11 mouse cellular contexts compared by ENCODE assay signal in genomic region chr9:34958183-34958830, GRCm38 (mm10).
DNase-seq lines count a peak whose midpoint lies in the region.
"Had no signal": no experiment of that assay in that cellular context is flagged by ENCODE, and none has a peak within 500 bp of the region (broad histone marks: within the 10 kb centered on the region; RNA-seq: fewer than 3 reads in every experiment).

No protein-coding gene starts in this region.

- H3K4me1 ChIP-seq in limb, embryonic 10.5 days = 0 out of 2 replicates have a peak, but pooled peaks cover 9% of the 10 kb centered on the region
- H3K4me1 ChIP-seq: megakaryocyte, embryonic 14.5 days had no signal

- no peak overlapping the region for H3K27ac ChIP-seq in limb, embryonic 10.5 days
- H3K27ac ChIP-seq: embryonic facial prominence, embryonic 12.5 days; kidney, embryonic 15.5 days had no signal

- 88% methylated on average over 5 of the region's 5 CpGs for WGBS in limb, embryonic 10.5 days

- no peak overlapping the region for H3K4me3 ChIP-seq in limb, embryonic 10.5 days
- H3K4me3 ChIP-seq: embryonic facial prominence, embryonic 12.5 days; kidney, embryonic 15.5 days; megakaryocyte, embryonic 14.5 days had no signal

- intact Hi-C loops in gastrocnemius, postnatal 14 days (cut with DNase I; ENCODE audit: low total_unique reads) = no loop called here

- no peaks in the 10 kb centered on the region for H3K9me3 ChIP-seq in limb, embryonic 10.5 days (replicated peaks)
- H3K9me3 ChIP-seq: embryonic facial prominence, embryonic 12.5 days; kidney, embryonic 15.5 days; megakaryocyte, embryonic 14.5 days had no signal

- no peaks in the 10 kb centered on the region for H3K36me3 ChIP-seq in limb, embryonic 10.5 days
- H3K36me3 ChIP-seq: embryonic facial prominence, embryonic 12.5 days; kidney, embryonic 15.5 days had no signal

- peak; percentile 22 to 49 for DNase-seq in left cerebral cortex, adult 9 months (ENCODE audit: low spot score in 2 of 2)
- DNase-seq in left cerebral cortex, adult 11 months (ENCODE audit: low spot score) = no peak
- DNase-seq in cerebellum, adult 9-10 months = peak; percentile 86
- peak; percentile 69 to 74 for DNase-seq in layer of hippocampus, adult 8-10 months (ENCODE audit: low spot score in 2 of 2)
- peak; percentile 68 for DNase-seq in telencephalon, adult 2 months (ENCODE audit: low read depth, low spot score)
- DNase-seq in gastrocnemius, postnatal 14 days = no peak
- no peak for DNase-seq in limb, embryonic 10.5 days (ENCODE audit: low spot score)

- 0 out of 2 replicates have a peak, but pooled peaks cover 23% of the 10 kb centered on the region for H3K27me3 ChIP-seq in limb, embryonic 10.5 days (ENCODE audit: low read depth, poor library complexity, severe bottlenecking)
- H3K27me3 ChIP-seq: kidney, embryonic 15.5 days; Patski had no signal

Comparison
In these comparisons a context has a peak if more than half of its experiments do, and no peak if none do; other contexts are left out.
1. DNase-seq: peak in left cerebral cortex, adult 9 months (2 of 2), cerebellum, adult 9-10 months (single experiment), layer of hippocampus, adult 8-10 months (2 of 2) and telencephalon, adult 2 months (single experiment); none in left cerebral cortex, adult 11 months (single experiment), gastrocnemius, postnatal 14 days (single experiment) and limb, embryonic 10.5 days (single experiment).